Mouse (Mus musculus): ENCODE results near the gene Arl4a.

Arl4a gene

GRCm38 (mm10) chr12:39959166-39959565 lies 78.7 kb downstream of the Arl4a start:
- no peak for DNase-seq (ENCODE audit: low spot score in 2 of 2)

GRCm38 (mm10) chr12:39957931-39958671 lies 79.7 kb downstream of the Arl4a start:
- DNase-seq (ENCODE audit: low spot score in 2 of 2) = no peak

GRCm38 (mm10) chr12:39956396-39956795 lies 81.4 kb downstream of the Arl4a start:
- DNase-seq (ENCODE audit: low spot score in 2 of 2) = no peak
